Mouse (Mus musculus): ENCODE data around the gene Mfn2.

The Mfn2 gene

DNA sequence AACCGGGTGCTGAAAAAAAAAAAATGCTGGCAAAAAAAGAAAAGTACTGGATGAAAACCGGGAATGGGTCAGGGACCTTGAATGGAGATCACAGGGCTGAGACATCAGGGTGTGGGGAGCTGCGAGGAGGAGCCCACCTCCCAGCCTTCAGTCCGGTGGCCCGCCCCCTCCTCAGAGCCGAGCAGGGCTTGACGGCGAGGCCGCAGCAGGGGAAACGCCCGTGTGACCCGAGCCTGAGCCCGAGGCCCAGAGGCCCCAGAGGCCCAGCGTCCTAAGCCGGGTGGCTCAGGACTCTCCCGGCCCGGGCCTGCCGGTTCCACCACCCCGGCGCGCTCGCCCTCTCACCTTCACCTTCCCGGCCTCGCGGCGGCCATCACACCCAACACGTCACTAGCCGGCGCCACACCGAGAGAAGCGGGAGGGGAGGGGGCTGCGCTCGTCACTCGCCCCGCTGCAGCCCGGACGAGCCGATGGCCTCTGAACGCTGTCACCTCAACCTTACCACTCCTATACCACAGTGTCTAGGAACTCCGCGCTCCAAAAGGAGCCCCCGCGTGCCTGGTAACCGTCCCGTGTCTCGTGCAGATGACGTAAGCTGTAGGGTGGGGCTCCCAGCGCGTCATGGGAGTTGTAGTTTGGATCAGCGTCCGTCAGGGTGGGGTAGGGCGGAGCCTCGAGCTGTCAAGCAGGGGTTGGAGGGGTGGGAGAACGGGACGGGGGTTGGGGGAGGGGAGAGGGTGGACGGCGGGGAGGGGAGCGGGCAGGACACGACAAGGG lies at the start of gene Mfn2:
Mfn2 (minus strand) TSS at position 392 of the 777 bp plus-strand sequence.
- DNase-seq = peak; percentile 91

DNA sequence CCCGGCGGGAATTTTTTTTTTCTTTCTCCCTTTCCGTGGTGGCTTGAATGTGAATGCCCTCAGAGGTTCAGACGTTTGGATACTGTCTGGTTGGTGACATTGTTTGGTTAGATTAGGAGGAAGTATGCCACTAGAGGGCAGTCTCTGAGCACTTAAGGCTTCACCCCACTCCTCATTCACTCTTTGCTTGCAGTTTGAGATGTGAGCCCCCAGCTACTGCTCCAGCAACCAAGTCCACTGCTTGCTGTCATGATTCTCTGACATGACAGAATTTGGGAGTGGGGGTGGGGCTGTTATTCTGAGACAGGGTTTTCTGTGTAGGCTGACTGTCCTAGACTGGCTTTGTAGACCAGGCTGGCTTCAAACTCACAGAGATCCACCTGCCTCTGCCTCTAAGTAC lies 49.1 kb upstream of the Mfn2 start:
- peak in 1 of 2 experiments; percentile 21 for DNase-seq

DNA sequence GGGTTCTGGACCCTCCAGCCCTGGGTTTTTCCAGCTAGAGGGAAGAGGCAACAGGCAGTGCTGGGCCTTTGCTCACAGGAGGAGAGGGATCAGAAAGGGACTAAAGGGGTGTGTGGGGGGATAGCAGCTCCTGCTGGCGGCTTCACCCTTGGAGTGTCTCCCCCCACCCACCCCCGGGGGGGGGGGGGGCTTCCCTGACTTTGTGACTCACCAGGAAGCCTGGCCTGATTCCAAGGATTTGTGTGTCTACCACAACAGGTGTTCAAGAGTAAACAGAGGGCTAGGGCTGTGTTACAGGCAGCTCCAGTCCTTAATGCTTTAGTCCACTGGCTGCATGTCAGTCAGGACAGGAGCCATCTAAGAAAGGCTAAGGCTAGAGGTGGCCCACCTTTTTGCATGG lies 43.0 kb upstream of the Mfn2 start:
- DNase-seq = no peak

DNA sequence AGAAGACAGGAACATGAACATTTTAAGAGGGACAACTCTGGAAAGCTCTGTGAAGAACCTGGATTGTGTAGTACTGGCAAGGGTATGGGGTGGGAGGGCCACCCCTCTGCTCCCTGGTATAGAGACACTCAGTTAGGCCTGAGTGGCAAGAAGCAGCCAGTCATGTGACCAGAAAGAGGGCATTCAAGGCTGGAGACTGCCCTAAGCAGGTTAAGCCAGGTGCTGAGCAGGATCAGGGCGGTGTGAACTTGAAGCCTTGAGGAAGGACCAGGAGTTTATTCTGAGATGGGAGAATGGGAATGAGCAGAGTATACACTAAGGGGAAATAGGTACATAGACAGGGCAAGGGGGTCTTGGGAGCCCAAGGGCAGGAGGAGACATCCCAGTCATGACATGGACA lies 38.5 kb upstream of the Mfn2 start:
- no peak for DNase-seq

DNA sequence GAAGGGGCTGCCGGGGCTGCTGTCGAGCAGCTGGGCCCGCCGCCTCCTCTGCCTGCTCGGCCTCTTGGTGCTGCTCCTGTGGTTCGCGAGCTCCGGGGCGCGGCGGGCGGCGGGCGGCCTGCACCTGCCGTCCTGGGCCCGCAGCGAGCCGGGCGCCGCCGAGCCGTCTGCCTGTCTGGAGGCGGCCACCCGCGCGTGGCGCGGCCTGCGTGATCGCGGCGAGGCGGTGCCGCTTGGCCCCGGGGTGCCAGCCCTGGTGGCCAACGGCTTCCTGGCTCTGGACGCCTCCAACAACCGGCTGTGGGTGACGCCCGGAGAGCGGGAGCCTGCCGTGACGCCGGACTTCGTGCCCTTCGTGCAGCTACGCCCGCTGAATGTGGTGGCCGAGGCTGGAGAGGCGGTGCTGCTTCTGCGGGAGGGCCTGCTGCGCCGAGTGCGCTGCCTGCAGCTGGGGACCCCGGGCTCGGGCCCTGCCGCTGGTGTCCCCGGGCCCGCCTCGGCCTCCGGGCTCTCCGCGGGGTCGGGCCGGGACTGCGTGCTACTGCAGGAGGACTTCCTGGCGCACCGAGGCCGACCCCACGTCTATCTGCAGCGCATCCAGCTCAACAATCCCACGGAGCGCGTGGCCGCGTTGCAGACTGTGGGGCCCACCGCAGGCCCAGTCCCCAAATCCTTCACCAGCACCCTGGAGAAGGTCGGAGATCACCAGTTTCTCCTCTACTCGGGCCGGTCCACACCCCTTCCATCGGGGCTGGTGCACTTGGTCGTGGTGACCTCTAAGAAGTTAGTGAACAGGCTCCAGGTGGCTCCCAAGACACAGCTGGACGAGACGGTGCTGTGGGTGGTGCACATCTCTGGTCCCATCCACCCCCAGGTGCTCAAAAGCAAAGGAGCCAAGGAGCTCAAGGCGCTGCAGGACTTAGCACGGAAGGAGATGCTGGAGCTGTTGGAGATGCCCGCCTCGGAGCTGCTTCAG lies 36.8 kb upstream of the Mfn2 start:
- peak in 1 of 2 experiments; percentile 21 for DNase-seq

DNA sequence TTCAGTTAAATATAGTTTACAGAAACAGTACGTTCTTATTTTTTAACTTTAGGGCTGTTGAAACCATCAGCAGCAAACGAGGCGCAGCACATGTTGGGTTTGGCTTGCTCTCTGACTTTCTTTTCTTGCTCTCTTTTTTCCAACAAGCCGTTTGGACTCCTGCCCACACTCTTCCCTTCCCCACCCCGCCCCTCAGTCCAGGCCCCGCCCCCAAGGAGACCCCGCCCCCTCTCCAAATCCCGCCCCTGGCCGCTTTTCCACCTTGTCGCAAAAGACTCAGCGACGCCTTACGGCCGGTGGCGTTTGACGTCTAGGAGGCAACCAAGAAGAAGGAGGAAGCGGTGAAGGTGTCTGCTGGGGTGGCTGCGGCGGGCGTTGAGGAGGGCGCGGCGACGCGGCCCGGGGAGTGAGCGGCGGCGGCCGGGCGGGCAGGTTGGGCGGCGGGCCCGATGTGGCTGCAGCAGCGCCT lies 36.1 kb upstream of the Mfn2 start, which contains the start of gene 2510039O18Rik:
2510039O18Rik (plus strand) TSS at position 320 of the 469 bp plus-strand sequence.
- DNase-seq = peak; percentile 87 to 90

DNA sequence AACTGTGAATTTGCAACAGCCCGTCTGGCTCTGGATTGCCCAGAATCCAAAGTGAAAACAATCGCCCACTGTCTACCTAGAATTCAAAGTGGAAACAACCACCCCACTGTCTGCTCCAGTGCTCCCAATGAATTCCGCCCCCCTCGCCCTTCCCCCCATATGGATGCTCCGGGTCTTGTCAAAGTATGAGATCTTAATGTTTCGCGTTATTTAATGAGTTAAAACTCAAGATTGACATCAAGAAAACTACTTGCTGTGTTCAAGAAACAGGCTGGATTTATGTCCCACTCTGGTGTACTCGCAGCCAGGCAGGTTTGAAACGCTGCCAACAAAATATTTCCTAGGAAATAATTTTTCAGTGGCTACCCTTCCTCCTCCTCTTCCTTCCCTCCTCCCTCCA lies 35.6 kb upstream of the Mfn2 start:
- DNase-seq = no peak

DNA sequence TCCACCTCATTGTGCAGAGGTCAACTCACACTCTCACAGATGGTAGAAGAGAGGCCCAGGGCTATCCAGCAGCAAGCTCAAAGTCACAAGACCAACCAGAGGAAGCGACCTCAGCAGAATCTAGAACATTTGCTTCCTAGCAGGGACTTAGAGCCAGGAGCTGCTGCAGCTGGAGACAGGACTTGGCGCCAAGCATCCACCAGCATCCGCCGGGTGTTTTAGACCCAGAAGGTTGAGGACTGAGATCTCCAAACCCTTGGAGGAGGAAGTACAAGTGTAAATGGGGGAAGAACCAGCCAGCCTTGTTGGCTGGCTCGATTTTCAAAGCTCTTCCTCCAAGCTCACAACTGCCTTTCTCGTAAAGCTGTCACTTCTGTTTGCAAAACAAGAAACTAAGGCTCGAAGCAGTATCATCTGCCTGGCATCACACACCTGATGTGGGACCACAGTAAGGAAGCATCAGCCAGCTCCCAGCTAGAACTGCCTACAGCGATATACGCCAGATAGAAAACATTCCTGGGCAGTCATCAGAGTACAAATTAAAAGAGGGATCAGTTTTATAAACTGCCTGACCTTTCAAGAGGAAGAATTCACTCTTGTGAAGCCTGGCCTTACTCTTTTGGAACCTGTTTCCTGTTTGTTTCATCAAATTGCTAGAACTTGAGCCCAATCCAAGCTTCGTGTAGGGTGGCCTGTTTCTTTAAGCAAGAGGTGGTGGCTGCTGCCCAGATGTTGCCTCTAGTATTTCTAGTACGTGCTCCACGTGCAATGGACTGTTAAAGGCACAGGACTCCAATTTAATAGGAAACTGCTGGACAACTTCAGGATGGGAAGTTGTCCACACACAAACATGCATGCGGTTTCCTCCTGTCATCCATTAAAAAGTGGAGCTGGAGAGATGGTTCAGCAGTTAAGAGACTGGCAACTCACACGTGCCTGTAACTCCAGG lies 33.9 kb upstream of the Mfn2 start:
- DNase-seq = peak; percentile 23 to 44

DNA sequence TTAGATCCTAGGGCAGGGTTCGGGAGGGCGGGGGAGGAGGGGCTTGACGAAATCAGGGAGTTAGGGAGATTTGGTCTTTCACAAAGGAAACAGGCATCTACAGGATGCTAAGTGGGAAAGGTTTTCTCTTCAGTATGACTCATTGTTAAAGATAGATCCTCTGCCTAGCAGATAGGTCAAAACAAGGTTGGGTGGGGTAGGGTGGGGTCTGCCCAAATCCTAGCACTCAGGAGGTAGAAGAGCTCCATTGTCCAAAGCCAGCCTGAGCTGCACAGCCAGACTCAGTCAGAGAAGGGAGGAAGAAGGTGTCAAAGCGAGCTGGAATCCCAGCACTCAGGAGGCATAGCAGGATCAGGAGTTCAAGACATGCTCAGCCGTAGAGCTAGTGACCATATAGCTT lies 33.0 kb upstream of the Mfn2 start:
- no peak for DNase-seq

DNA sequence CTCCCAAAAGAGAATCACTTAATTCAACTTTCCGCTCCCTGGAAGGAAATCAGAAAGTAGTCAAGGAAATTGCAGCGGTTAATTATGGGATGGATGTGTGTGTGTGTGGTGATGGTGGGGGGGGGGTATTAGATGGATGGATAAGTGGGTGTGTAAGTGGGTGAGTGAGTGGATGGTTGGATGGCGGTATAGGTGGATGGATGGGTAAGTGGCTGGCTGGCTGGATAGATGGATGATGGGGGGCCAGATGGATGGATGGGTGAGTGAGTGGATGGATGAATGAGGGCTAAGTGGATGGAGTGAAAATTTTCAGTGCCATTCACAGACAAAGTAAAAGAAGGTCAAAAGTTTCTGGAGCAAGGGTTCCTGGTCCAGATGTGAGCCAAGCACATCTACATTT lies 32.5 kb upstream of the Mfn2 start:
- no peak for DNase-seq

DNA sequence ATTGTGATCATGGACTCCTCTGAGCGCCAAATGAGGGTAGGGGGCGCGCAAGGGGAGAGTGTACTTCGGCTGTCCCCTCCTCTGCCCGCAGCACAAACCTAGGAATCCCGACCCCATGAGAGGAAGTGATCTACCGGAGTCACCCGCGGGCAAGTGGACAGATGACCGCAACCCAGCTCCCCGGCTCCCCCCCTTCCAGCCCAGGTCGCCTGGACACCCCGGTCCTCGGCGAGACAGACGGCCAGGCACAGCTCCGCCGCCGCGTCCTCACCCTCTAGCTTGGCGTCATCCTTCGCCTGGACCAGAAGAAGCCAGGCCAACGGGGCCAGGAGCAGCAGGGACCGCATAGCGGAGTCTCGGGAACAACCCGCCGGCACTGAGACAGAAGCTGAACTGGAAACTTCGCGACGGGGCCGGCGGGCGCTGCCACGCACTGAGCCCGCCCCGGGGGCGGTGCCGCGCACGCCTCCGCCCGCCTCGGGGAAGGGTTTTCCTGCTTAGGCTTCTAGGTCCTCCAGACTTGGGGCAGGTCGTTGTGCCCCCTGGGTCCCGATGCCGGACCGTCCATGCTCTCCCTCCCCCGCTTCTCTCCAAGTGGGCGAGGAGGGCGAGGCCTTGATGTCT lies 31.9 kb upstream of the Mfn2 start, which contains the start of gene Plod1:
Plod1 (minus strand) TSS at position 437 of the 624 bp plus-strand sequence.
- peak; percentile 86 to 87 for DNase-seq

DNA sequence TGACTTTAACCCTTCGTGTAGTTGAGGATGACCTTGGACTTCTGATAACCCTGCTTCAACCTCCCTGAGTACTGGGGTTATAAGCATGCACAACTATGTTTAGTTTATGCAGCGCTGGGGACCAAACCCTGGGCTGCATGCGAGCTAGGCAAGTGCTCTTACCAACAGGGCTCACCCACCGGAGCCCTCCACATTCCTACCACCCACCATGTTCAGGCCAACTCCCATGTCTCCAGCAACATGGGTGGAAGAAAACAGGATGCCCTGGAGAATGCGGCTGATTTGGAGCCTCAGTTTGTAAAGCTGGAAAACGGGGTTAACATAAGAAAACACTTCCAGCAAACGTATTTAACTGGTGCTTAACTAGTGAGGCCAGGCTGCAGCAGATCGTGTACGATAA lies 31.4 kb upstream of the Mfn2 start:
- no peak for DNase-seq

DNA sequence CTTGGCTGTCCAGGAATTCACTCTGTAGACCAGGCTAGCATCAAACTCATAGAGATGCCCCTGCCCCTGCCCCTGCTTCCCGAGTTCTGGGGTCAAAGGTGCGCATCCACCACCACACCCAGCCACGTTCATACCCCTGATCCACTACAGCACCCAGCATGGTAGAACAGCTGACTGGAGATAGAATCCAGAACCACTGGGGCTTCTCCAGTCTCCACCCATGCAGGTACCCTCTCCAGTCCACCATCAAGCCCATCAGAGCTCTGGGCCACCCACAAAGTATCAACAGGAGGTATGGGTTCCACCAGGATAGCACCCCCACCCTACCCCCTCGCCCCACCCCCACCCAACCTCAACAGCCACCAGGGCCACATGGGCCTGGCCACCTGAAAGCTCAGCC lies 30.1 kb upstream of the Mfn2 start:
- no peak for DNase-seq

DNA sequence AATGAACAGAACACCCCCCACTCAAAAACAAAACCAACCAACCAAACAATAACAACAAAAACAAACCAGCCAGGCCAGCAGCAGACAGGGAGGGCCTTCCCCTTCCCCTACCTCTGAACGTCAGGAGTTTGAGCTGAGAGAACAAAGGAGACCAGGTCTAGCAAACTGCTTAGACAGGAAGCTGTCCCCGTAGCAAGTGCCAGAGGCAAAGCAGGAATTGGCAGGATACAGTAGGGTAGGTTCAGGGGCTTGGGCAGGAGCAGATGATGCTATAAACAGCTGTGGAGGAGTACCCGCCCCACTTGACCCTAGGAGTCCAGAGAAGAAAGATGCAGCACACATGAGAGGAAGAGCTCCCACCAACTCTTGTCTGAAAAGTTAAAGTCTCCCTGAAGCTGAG lies 29.6 kb upstream of the Mfn2 start:
- DNase-seq = no peak

DNA sequence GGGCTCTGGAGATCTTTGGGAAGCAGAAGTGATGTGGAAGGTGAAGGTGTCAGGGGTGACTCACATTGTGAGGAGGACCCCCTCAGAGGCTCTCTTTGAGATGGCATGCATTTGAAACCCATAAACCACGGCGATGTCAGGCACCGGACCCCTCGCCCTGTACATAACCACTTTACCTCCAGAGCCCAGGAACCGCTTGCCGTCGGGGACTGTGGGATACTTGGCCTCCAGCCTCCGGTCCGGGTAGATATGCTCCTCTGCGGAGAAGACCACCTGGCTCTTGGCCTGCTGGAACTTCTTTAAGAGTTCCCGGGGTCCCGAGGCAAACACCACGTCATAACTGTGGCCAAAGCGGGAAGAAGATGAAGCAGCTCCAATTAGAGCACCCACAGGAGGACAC lies 26.4 kb upstream of the Mfn2 start:
- DNase-seq = no peak

DNA sequence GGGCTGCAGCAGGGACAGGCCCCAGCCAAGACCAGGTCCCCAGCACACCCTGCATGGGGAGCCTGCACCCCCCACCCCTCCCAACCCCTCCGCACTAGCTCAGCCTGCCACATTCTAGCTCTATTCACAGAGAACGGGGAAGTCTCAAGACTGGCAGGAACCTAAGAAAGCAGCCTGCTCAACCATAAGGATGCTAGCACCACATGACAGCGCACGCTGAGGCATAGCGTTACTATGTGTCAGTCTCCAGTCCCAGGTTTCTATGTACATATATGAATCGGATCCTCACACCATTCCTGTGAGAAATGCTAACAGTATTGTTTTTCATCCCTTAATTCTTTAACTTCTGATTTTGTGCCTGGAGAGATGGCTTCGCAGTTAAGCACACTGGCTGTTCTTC lies 24.0 kb upstream of the Mfn2 start:
- no peak for DNase-seq

DNA sequence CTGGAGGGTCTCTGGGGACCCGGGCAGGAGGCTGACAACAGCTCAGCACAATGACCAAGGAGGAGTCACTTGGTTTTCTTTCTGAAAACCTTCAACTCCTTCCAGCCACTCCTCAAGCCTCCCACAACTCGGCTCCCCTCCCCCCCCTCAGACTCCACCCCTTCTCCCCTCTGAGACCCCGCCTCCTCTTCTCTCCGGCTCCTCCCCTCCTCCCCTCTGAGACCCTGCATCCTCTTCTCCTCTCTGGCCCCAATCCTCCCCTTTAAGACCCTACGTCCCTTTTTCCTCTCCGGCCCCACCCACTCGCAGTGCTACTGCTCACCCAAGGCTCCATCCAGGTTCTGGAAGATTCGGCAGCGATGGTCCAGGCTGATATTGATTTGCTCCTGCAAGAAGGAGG lies 23.6 kb upstream of the Mfn2 start:
- DNase-seq = no peak

DNA sequence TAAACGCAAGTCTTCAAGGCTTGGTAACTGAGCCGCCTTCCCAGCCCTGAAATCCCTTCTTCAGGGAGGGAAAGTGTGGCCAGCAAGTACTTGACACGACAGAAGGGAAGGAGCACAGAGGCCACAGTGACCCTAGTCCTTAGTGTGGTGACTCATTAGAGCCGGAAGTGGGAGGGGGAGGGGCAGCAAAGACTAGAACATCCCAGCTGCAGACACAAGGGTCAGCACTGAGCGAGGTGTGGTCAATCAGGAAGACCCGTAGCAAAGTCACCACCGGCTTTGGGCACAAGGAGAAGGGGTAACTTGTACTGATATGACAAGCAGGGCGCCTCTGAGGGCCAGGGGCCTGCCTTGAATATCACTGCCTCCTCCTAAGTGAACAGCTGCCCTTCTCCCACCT lies 23.2 kb upstream of the Mfn2 start:
- peak; percentile 53 to 67 for DNase-seq

DNA sequence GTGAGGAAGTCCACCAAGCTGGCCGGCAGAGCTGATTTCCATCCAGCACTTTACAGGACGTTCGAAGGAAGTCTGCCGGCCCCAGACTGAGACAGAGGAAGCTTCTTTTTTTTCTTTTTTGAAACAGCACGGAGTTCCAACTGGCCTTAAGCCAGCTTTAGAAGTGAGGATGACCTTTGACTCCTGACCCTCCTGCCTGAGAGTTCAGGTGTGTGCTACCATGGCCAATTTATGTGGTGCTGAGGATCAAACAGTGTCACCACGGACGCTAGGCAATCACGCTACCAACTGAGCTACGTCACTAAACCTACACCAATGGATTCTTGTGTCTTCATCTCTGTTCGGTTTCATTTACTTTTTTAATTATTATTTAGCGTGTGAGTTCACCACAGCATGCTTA lies 17.8 kb upstream of the Mfn2 start:
- no peak for DNase-seq

DNA sequence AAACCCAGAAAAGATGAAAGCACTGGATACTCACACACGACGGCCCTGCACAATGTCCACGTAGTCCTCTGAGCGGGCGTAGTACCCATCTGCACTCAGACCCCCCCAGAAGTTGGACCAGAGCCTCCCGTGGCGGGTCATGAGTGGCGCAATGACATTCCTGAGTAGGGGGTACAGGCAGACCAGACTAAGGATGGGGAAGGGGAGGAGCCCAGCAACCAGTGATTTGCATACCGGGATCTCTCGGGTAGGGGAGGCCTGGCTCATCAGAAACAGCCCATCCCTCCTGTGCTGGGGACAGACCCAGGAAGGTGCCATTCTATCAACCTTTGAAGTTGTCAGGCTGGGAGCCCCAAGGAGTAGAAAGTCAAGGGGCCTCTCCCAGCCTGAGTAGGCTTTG lies 16.5 kb upstream of the Mfn2 start:
- no peak for DNase-seq

DNA sequence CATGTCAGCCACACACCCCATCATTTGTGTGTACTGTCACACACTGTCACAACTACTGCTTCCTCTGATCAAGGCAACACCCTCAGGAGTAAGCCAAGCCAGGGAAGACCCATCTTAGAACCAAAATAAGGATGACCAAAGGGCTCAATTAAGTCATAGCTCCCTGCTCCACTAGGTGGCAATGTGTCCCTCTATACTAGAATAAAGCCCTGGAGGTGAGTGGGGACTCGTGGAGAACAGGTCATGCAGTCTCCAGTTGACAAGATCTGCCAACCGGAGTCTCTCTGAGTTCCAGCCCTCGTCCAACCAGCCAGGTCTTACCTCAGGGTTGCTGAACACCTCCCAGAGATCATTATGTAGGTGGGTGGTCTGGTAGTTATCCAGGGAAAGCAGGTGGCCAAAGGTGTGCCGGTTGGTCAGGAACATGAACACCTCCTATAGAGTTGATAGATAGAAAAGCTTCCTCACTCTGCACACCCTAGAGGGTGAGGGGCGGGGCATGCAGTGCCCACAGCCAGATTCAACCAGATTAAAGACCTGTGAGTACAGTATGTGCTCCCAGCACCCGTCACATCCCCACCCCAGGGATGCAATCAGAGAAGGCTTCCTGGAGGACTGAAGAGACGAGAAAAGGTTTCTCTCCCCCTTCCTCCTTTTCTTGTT lies 14.1 kb upstream of the Mfn2 start:
- peak; percentile 19 to 40 for DNase-seq

Data from lung, adult 18-20 months (tissue).